21 mouse cellular contexts compared by ENCODE assay signal in the genomic region with DNA sequence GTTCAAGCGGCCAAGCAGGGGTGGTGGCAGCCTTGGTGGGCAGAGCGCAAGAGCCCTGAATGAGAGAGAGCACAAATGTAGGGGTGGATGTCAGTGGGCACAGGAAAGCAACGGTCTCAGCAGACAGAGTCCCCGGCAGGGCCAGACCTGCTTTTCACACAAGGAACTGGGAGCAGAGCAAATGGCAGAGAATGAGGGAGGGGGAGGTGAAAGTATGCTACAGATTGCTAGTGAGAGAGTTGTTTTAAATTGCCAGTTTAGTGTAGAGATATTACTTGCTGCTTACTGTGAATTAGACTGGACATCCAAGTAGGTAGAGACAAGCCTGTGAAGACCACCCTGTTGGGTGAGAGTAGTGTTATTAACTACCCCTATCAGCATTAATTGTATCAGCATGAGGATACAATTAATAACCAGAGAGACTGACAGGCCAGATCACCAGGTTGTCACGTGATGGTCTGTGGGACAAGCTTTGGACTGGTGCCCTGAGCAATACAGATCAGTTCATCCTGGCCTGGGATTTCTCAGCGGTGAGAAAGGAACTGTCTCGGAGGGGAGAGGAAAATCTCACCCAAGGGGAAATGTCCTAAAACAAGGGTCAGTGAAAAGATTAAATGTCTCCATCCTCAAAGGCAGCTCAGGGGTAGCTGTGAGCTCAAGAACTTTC. TPM values are rescaled to one million over a fixed set of nuclear protein-coding genes. Genes with fewer than 3 reads are reported as not detected.
DNase-seq lines count a peak whose midpoint lies in the region; ATAC-seq and TF ChIP-seq lines count a peak whose summit lies in the region.
"Had no signal": no experiment of that assay in that cellular context is flagged by ENCODE, and none has a peak within 500 bp of the region (broad histone marks: within the 10 kb centered on the region; RNA-seq: fewer than 3 reads in every experiment).

No protein-coding gene starts in this region.

- H3K4me3 ChIP-seq in kidney, embryonic 14.5 days (ENCODE audit: low read length) = no peak overlapping the region
- no peak overlapping the region for H3K4me3 ChIP-seq in C2C12 (ENCODE audit: insufficient read depth, poor library complexity, severe bottlenecking)
- H3K4me3 ChIP-seq: embryonic facial prominence, embryonic 13.5 days; midbrain, embryonic 15.5 days; stomach, embryonic 15.5 days had no signal

- no peaks in the 10 kb centered on the region for H3K79me2 ChIP-seq in C2C12 (ENCODE audit: control insufficient read depth, insufficient read depth)

- no peaks in the 10 kb centered on the region for H3K4me1 ChIP-seq in kidney, embryonic 14.5 days (ENCODE audit: control insufficient read depth, insufficient read depth, low read length)
- H3K4me1 ChIP-seq: embryonic facial prominence, embryonic 13.5 days; midbrain, embryonic 15.5 days; stomach, embryonic 15.5 days had no signal

- no peak overlapping the region for H3ac ChIP-seq in C2C12 (ENCODE audit: control insufficient read depth, insufficient read length, low read depth)

- no peaks in the 10 kb centered on the region for H3K79me3 ChIP-seq in C2C12 (ENCODE audit: low read depth)

- no peak overlapping the region for H3K4me2 ChIP-seq in kidney, embryonic 14.5 days (replicated peaks; ENCODE audit: low read depth, low read length)
- H3K4me2 ChIP-seq: embryonic facial prominence, embryonic 13.5 days; heart, embryonic 11.5 days; hindbrain, embryonic 14.5 days; liver, embryonic 11.5 days; midbrain, embryonic 15.5 days; stomach, embryonic 15.5 days had no signal

- no peaks in the 10 kb centered on the region for H3K36me3 ChIP-seq in kidney, embryonic 14.5 days (ENCODE audit: control insufficient read depth, insufficient read depth, low read length)
- H3K36me3 ChIP-seq in C2C12 (ENCODE audit: control insufficient read depth, insufficient read depth) = no peaks in the 10 kb centered on the region
- H3K36me3 ChIP-seq: embryonic facial prominence, embryonic 13.5 days; midbrain, embryonic 15.5 days; stomach, embryonic 15.5 days had no signal

- H3K27ac ChIP-seq in kidney, embryonic 14.5 days (ENCODE audit: low read depth, low read length) = no peak overlapping the region
- H3K27ac ChIP-seq: embryonic facial prominence, embryonic 13.5 days; hindbrain, embryonic 14.5 days; midbrain, embryonic 15.5 days; stomach, embryonic 15.5 days had no signal

- DNase-seq in cerebellum, postnatal 14 days = peak; percentile 41 to 44
- no peak for DNase-seq in cerebellum, postnatal 36 days
- DNase-seq in kidney, postnatal 10 days = peak; percentile 14
- peak; percentile 53 to 68 for DNase-seq in layer of hippocampus, adult 18-20 months (ENCODE audit: low spot score in 2 of 2)
- no peak for DNase-seq in gastrocnemius, postnatal 36 days
- DNase-seq in heart, adult 18-20 months = no peak
- DNase-seq: adrenal gland, adult 2 months; cerebellum, adult 9-10 months; gastrocnemius, postnatal 14 days; heart, postnatal 14 days; lung, adult 18-20 months; lung, postnatal 14 days; right cerebral cortex, postnatal 25 days had no signal

- 39% methylated on average over 7 of the region's 7 CpGs for WGBS in kidney, embryonic 14.5 days

- no peak for TF ChIP-seq CTCF in C2C12 (IDR thresholded peaks at IDR 0.05; ENCODE audit: control insufficient read depth, insufficient read depth, insufficient read length)

- ATAC-seq in kidney, embryonic 14.5 days (ENCODE audit: low FRiP score, low TSS enrichment) = no peak

- intact Hi-C loops in gastrocnemius, postnatal 36 days (cut with DNase I) = no loop called here

- H3K27me3 ChIP-seq in kidney, embryonic 14.5 days (ENCODE audit: control insufficient read depth, insufficient read depth, low read length) = 0 out of 2 replicates have a peak, but pooled peaks cover 6% of the 10 kb centered on the region
- peaks cover 13% of the 10 kb centered on the region for H3K27me3 ChIP-seq in C2C12 (ENCODE audit: control insufficient read depth, insufficient read depth, insufficient read length)
- H3K27me3 ChIP-seq: midbrain, embryonic 15.5 days; stomach, embryonic 15.5 days had no signal

- H3K9me3 ChIP-seq in kidney, embryonic 14.5 days (ENCODE audit: control insufficient read depth, low read length) = no peaks in the 10 kb centered on the region
- H3K9me3 ChIP-seq: embryonic facial prominence, embryonic 13.5 days; midbrain, embryonic 15.5 days; stomach, embryonic 15.5 days had no signal

- no peak overlapping the region for H3K9ac ChIP-seq in kidney, embryonic 14.5 days (ENCODE audit: low read depth, low read length)
- H3K9ac ChIP-seq: embryonic facial prominence, embryonic 13.5 days; hindbrain, embryonic 14.5 days; midbrain, embryonic 15.5 days; stomach, embryonic 15.5 days had no signal

TF ChIP-seq in C2C12, 6 proteins besides CTCF, POLR2A, EP300 and RAD21:
- TF ChIP-seq USF1 (IDR thresholded peaks at IDR 0.05; ENCODE audit: low read depth) (peak; percentile 67), FOSL1 (IDR thresholded peaks at IDR 0.05; ENCODE audit: insufficient read depth, low read length, poor library complexity, severe bottlenecking) (no peak)

RNA-seq across cellular contexts. Expression of a gene that starts 6.6 kb away (rescaled TPM):
- polyA plus RNA-seq in kidney, embryonic 14.5 days (2014; fragmentation: Nextera tagmentation; extraction: Ambion mirVana) = 1.2 TPM in 2 replicates
- polyA plus RNA-seq in C2C12 (2012; fragmentation: generic; extraction: Trizol) = 7.9 TPM
- total RNA-seq in layer of hippocampus, adult 18-20 months (2021) = 100 to 1,000 TPM; 197 to 207 TPM
- 1 to 10 TPM; 1.9 to 2.2 TPM for total RNA-seq in gastrocnemius, postnatal 36 days (2021)
- total RNA-seq in heart, adult 18-20 months (2021) = 1 to 10 TPM; 2.9 TPM

Comparison
In these comparisons a context has a peak if more than half of its experiments do, and no peak if none do; other contexts are left out.
1. DNase-seq: peak in cerebellum, postnatal 14 days (2 of 2), kidney, postnatal 10 days (single experiment) and layer of hippocampus, adult 18-20 months (2 of 2); none in cerebellum, postnatal 36 days (0 of 2), gastrocnemius, postnatal 36 days (0 of 2) and heart, adult 18-20 months (0 of 2).
2. RNA of a gene that starts 6.6 kb away (total RNA-seq): 197 to 207 TPM in layer of hippocampus, adult 18-20 months; 2.9 TPM in heart, adult 18-20 months and 1.9 to 2.2 TPM in gastrocnemius, postnatal 36 days; every median in the first group is over 10 times any median in the second.